Mouse (Mus musculus): Measurements from ENCODE around the gene Prrt2. TPM values are rescaled to one million over a fixed set of nuclear protein-coding genes. Genes with fewer than 3 reads are reported as not detected.

The Prrt2 gene
- polyA plus RNA-seq, 1 experiment: 0.55 TPM

GRCm38 (mm10) chr7:126988816-126989215 is 32.2 kb downstream of the Prrt2 start:
- Histone ChIP-seq H3K27ac (replicated peaks; ENCODE audit: low read depth, low read length) (no peak overlapping the region), H3K4me3 (ENCODE audit: insufficient read depth, low read depth, low read length) (no peak overlapping the region), H3K4me1 (ENCODE audit: control insufficient read depth, insufficient read depth, insufficient read length, low read length) (no peaks in the 10 kb centered on the region)

GRCm38 (mm10) chr7:126986319-126986718 is 34.7 kb downstream of the Prrt2 start:
- Histone ChIP-seq H3K27ac (replicated peaks; ENCODE audit: low read depth, low read length) (no peak overlapping the region), H3K4me1 (ENCODE audit: control insufficient read depth, insufficient read depth, insufficient read length, low read length) (no peaks in the 10 kb centered on the region), H3K4me3 (ENCODE audit: insufficient read depth, low read depth, low read length) (no peak overlapping the region)

GRCm38 (mm10) chr7:126984667-126985444 is 36.2 kb downstream of the Prrt2 start:
- Histone ChIP-seq H3K27ac (replicated peaks; ENCODE audit: low read depth, low read length) (no peak overlapping the region), H3K4me3 (ENCODE audit: insufficient read depth, low read depth, low read length) (no peak overlapping the region), H3K4me1 (ENCODE audit: control insufficient read depth, insufficient read depth, insufficient read length, low read length) (no peaks in the 10 kb centered on the region)

- Histone ChIP-seq H3K27ac (replicated peaks; ENCODE audit: low read depth, low read length) (no peak overlapping the region), H3K4me3 (ENCODE audit: insufficient read depth, low read depth, low read length) (no peak overlapping the region), H3K4me1 (ENCODE audit: control insufficient read depth, insufficient read depth, insufficient read length, low read length) (no peaks in the 10 kb centered on the region)
Measured at GRCm38 (mm10) chr7:126983113-126983512, 37.9 kb downstream of the Prrt2 start.

- no peak overlapping the region for H3K27ac ChIP-seq (replicated peaks; ENCODE audit: low read depth, low read length)
- H3K4me3 ChIP-seq (ENCODE audit: insufficient read depth, low read depth, low read length): no peak overlapping the region
- peaks cover 3% of the 10 kb centered on the region; the same call in 1 of the 2 replicates for H3K4me1 ChIP-seq (ENCODE audit: control insufficient read depth, insufficient read depth, insufficient read length, low read length)
Measured at GRCm38 (mm10) chr7:126982054-126982453, 39.0 kb downstream of the Prrt2 start.

- Histone ChIP-seq H3K4me3 (ENCODE audit: insufficient read depth, low read depth, low read length) (no peak overlapping the region), H3K4me1 (ENCODE audit: control insufficient read depth, insufficient read depth, insufficient read length, low read length) (peaks cover 6% of the 10 kb centered on the region; the same call in 1 of the 2 replicates), H3K27ac (replicated peaks; ENCODE audit: low read depth, low read length) (no peak overlapping the region)
Measured at GRCm38 (mm10) chr7:126981601-126982000, 39.4 kb downstream of the Prrt2 start.

- H3K4me3 ChIP-seq (ENCODE audit: insufficient read depth, low read depth, low read length): no peak overlapping the region
- no peak overlapping the region for H3K27ac ChIP-seq (replicated peaks; ENCODE audit: low read depth, low read length)
Measured at GRCm38 (mm10) chr7:126978841-126979240, 42.2 kb downstream of the Prrt2 start.

GRCm38 (mm10) chr7:126976878-126977459 is 44.0 kb downstream of the Prrt2 start:
- H3K4me3 ChIP-seq (ENCODE audit: insufficient read depth, low read depth, low read length): peak overlapping the region; percentile 98
- peak overlapping the region; percentile 74 for H3K27ac ChIP-seq (replicated peaks; ENCODE audit: low read depth, low read length)

More at GRCm38 (mm10) chr7:126978841-126979240, 42.2 kb downstream of the Prrt2 start:
- peaks cover 19% of the 10 kb centered on the region for H3K4me1 ChIP-seq (ENCODE audit: control insufficient read depth, insufficient read depth, insufficient read length, low read length)

GRCm38 (mm10) chr7:126975950-126976866 is 44.8 kb downstream of the Prrt2 start, which contains the start of gene Cdiptos:
TSS of gene Cdiptos (minus strand) at chr7:126976098.
- H3K4me1 ChIP-seq (ENCODE audit: control insufficient read depth, insufficient read depth, insufficient read length, low read length): peaks cover 19% of the 10 kb centered on the region
- peak within 1 kb of the TSS; percentile 98 for H3K4me3 ChIP-seq (ENCODE audit: insufficient read depth, low read depth, low read length)

More at GRCm38 (mm10) chr7:126976878-126977459, 44.0 kb downstream of the Prrt2 start:
- peaks cover 19% of the 10 kb centered on the region for H3K4me1 ChIP-seq (ENCODE audit: control insufficient read depth, insufficient read depth, insufficient read length, low read length)

GRCm38 (mm10) chr7:126975893-126975949 is 45.3 kb downstream of the Prrt2 start, which contains the start of gene Cdipt:
TSS of gene Cdipt (plus strand) at chr7:126975914.
- peak within 1 kb of the TSS; percentile 100 for H3K27ac ChIP-seq (replicated peaks; ENCODE audit: low read depth, low read length)
- peaks cover 19% of the 10 kb centered on the region for H3K4me1 ChIP-seq (ENCODE audit: control insufficient read depth, insufficient read depth, insufficient read length, low read length)
- peak within 1 kb of the TSS; percentile 98 for H3K4me3 ChIP-seq (ENCODE audit: insufficient read depth, low read depth, low read length)

More at GRCm38 (mm10) chr7:126975950-126976866, 44.8 kb downstream of the Prrt2 start, which contains the start of gene Cdiptos:
- peak within 1 kb of the TSS; percentile 100 for H3K27ac ChIP-seq (replicated peaks; ENCODE audit: low read depth, low read length)

GRCm38 (mm10) chr7:126975493-126975892 is 45.5 kb downstream of the Prrt2 start:
- Histone ChIP-seq H3K27ac (replicated peaks; ENCODE audit: low read depth, low read length) (peak overlapping the region; percentile 64), H3K4me3 (ENCODE audit: insufficient read depth, low read depth, low read length) (peak overlapping the region; percentile 98), H3K4me1 (ENCODE audit: control insufficient read depth, insufficient read depth, insufficient read length, low read length) (peaks cover 19% of the 10 kb centered on the region)

Other genes with a start within 250 kb of the Prrt2 start
- 156 and 157 TPM in 2 replicates for gene Ypel3, start 244.3 kb downstream of the Prrt2 start, polyA plus RNA-seq (2012; ENCODE audit: insufficient read depth, insufficient read length, missing spikeins)
- gene Tbx6, start 239.7 kb downstream of the Prrt2 start, polyA plus RNA-seq (2012; ENCODE audit: insufficient read depth, insufficient read length, missing spikeins): not detected in 2 replicates
- 46.4 and 53.3 TPM in 2 replicates for gene Ppp4c, start 228.7 kb downstream of the Prrt2 start, polyA plus RNA-seq (2012; ENCODE audit: insufficient read depth, insufficient read length, missing spikeins)
- 50.7 and 63.7 TPM in 2 replicates for gene Fam57b, start 223.5 kb downstream of the Prrt2 start, polyA plus RNA-seq (2012; ENCODE audit: insufficient read depth, insufficient read length, missing spikeins)
- not detected in 2 replicates for gene 4930451I11Rik, start 189.6 kb downstream of the Prrt2 start, polyA plus RNA-seq (2012; ENCODE audit: insufficient read depth, insufficient read length, missing spikeins)
- not detected in 2 replicates for gene Doc2a, start 173.8 kb downstream of the Prrt2 start, polyA plus RNA-seq (2012; ENCODE audit: insufficient read depth, insufficient read length, missing spikeins)
- 6.1 and 7.4 TPM in 2 replicates for gene Hirip3, start 159.2 kb downstream of the Prrt2 start, polyA plus RNA-seq (2012; ENCODE audit: insufficient read depth, insufficient read length, missing spikeins)
- 16.4 and 27.1 TPM in 2 replicates for gene Ino80e, start 158.8 kb downstream of the Prrt2 start, polyA plus RNA-seq (2012; ENCODE audit: insufficient read depth, insufficient read length, missing spikeins)
- 17.6 and 22.7 TPM in 2 replicates for gene Taok2, start 136.5 kb downstream of the Prrt2 start, polyA plus RNA-seq (2012; ENCODE audit: insufficient read depth, insufficient read length, missing spikeins)
- gene Tmem219, start 98.3 kb downstream of the Prrt2 start, polyA plus RNA-seq (2012; ENCODE audit: insufficient read depth, insufficient read length, missing spikeins): 41.9 and 45.2 TPM in 2 replicates
- gene Kctd13, start 92.3 kb downstream of the Prrt2 start, polyA plus RNA-seq (2012; ENCODE audit: insufficient read depth, insufficient read length, missing spikeins): 8.8 and 10.9 TPM in 2 replicates
- gene Asphd1, start 71.6 kb downstream of the Prrt2 start, polyA plus RNA-seq (2012; ENCODE audit: insufficient read depth, insufficient read length, missing spikeins): not detected in 2 replicates
- gene Sez6l2, start 70.6 kb downstream of the Prrt2 start, polyA plus RNA-seq (2012; ENCODE audit: insufficient read depth, insufficient read length, missing spikeins): 0.71 and 0.75 TPM in 2 replicates
- 33.4 and 41.3 TPM in 2 replicates for gene Cdipt, start 45.3 kb downstream of the Prrt2 start, polyA plus RNA-seq (2012; ENCODE audit: insufficient read depth, insufficient read length, missing spikeins)
- 2.0 and 2.3 TPM in 2 replicates for gene Cdiptos, start 45.1 kb downstream of the Prrt2 start, polyA plus RNA-seq (2012; ENCODE audit: insufficient read depth, insufficient read length, missing spikeins)
- gene Mvp, start 6.6 kb downstream of the Prrt2 start, polyA plus RNA-seq (2012; ENCODE audit: insufficient read depth, insufficient read length, missing spikeins): 27.9 and 52.7 TPM in 2 replicates
- gene Pagr1b, start 4.7 kb downstream of the Prrt2 start, polyA plus RNA-seq (2012; ENCODE audit: insufficient read depth, insufficient read length, missing spikeins): 14.1 TPM in 1 of 2 replicates, not detected in the other
- gene Pagr1a, start 3.9 kb downstream of the Prrt2 start, polyA plus RNA-seq (2012; ENCODE audit: insufficient read depth, insufficient read length, missing spikeins): 5.9 and 26.0 TPM in 2 replicates
- 12.4 TPM in 1 of 2 replicates, not detected in the other for gene Gm42742, start 114 bp downstream of the Prrt2 start, polyA plus RNA-seq (2012; ENCODE audit: insufficient read depth, insufficient read length, missing spikeins)
- 23.3 and 33.6 TPM in 2 replicates for gene Maz, start 5.8 kb upstream of the Prrt2 start, polyA plus RNA-seq (2012; ENCODE audit: insufficient read depth, insufficient read length, missing spikeins)
- not detected in 2 replicates for gene Kif22, start 21.3 kb upstream of the Prrt2 start, polyA plus RNA-seq (2012; ENCODE audit: insufficient read depth, insufficient read length, missing spikeins)
- not detected in 2 replicates for gene Zg16, start 66.1 kb upstream of the Prrt2 start, polyA plus RNA-seq (2012; ENCODE audit: insufficient read depth, insufficient read length, missing spikeins)
- gene AI467606, start 70.1 kb upstream of the Prrt2 start, polyA plus RNA-seq (2012; ENCODE audit: insufficient read depth, insufficient read length, missing spikeins): 0.96 and 1.8 TPM in 2 replicates
- gene Qprt, start 101.0 kb upstream of the Prrt2 start, polyA plus RNA-seq (2012; ENCODE audit: insufficient read depth, insufficient read length, missing spikeins): 0.75 and 1.5 TPM in 2 replicates
- 0.44 TPM in 1 of 2 replicates, not detected in the other for gene Spn, start 116.6 kb upstream of the Prrt2 start, polyA plus RNA-seq (2012; ENCODE audit: insufficient read depth, insufficient read length, missing spikeins)
- gene Cd2bp2, start 174.8 kb upstream of the Prrt2 start, polyA plus RNA-seq (2012; ENCODE audit: insufficient read depth, insufficient read length, missing spikeins): 15.3 and 17.4 TPM in 2 replicates
- gene Tbc1d10b, start 187.3 kb upstream of the Prrt2 start, polyA plus RNA-seq (2012; ENCODE audit: insufficient read depth, insufficient read length, missing spikeins): 9.8 and 12.8 TPM in 2 replicates
- gene Mylpf, start 187.7 kb upstream of the Prrt2 start, polyA plus RNA-seq (2012; ENCODE audit: insufficient read depth, insufficient read length, missing spikeins): 335 and 418 TPM in 2 replicates
- gene Zfp553, start 211.8 kb upstream of the Prrt2 start, polyA plus RNA-seq (2012; ENCODE audit: insufficient read depth, insufficient read length, missing spikeins): 3.3 and 3.4 TPM in 2 replicates
- gene Sept1, start 211.9 kb upstream of the Prrt2 start, polyA plus RNA-seq (2012; ENCODE audit: insufficient read depth, insufficient read length, missing spikeins): 10.9 and 19.3 TPM in 2 replicates
- gene Zfp771, start 223.1 kb upstream of the Prrt2 start, polyA plus RNA-seq (2012; ENCODE audit: insufficient read depth, insufficient read length, missing spikeins): 7.1 and 14.4 TPM in 2 replicates
- gene Dctpp1, start 239.5 kb upstream of the Prrt2 start, polyA plus RNA-seq (2012; ENCODE audit: insufficient read depth, insufficient read length, missing spikeins): 38.1 and 41.3 TPM in 2 replicates

Data from brown adipose tissue, adult 24 weeks (tissue).